Mouse (Mus musculus): ENCODE data around the gene Psmg4. TPM values are rescaled to one million over a fixed set of nuclear protein-coding genes. Genes with fewer than 3 reads are reported as not detected.

The Psmg4 gene
- total RNA-seq, 1 experiment from 2014 or later: 189 TPM

DNA sequence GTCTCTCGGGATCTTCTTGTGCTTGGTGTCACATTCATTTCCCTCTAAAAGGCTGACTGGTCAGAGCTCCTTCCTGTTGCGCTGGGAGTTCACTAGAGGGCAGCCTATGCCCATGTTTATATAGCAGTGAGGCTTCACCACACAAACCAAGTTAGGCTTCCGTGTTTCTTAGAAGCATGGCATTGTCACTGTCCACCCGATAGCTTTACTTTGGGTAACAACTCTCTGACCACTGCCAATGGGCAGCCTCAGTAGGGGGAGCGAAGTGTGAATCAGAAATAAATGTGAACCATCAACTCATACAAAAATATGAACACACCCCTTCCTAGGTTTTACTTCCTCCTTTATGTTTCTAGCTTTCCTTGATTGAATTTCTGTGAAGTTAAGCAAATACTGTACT, 24.8 kb downstream of the Psmg4 start:
- ATAC-seq (replicated peaks; ENCODE audit: low read depth, poor library complexity, severe bottlenecking): peak; percentile 98

DNA sequence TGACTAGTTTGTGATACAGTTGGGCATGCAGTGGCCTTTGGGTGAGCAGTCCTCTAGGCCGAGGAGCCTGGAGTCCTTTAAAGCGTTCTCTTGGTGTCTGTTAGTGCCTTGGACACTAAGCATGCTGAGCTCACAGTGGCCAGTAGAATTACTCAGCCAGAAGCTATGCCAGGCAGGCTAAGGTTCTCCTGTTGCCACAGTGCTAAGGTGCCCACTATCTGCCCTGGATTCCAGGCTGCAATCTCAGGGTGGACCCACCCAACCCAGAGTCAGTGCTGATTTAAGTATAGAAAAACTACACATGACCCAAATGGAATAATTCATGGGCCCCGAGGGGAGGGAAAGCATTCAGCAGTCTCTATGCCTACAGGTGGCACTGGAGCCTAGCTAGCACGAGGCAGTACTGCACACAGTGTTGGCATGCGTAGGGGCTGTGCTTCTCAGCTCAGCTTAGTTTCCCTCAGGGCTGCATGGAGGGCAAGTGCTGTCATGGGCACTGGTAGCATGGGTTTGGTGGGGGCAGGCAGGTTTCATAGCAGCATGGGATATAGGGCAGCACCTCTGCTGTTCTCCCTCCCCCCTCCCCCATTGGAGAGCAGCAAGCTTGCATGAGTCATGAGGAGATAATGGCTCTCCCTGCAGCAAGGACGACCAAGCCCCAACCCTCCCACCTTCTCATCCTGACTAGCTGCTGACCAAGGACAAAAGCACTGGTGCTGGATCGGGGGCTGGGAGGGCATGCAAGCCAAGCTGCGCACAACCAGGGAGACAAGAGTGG, 29.8 kb downstream of the Psmg4 start:
- ATAC-seq (replicated peaks; ENCODE audit: low read depth, poor library complexity, severe bottlenecking): no peak

- ATAC-seq (replicated peaks; ENCODE audit: low read depth, poor library complexity, severe bottlenecking): 0 out of 2 replicates have a peak, but pooled peaks have one; percentile 45
Measured at GRCm38 (mm10) chr13:34193384-34193783, 30.6 kb downstream of the Psmg4 start.

GRCm38 (mm10) chr13:34195676-34196075, 32.9 kb downstream of the Psmg4 start:
- ATAC-seq (replicated peaks; ENCODE audit: low read depth, poor library complexity, severe bottlenecking): no peak

DNA sequence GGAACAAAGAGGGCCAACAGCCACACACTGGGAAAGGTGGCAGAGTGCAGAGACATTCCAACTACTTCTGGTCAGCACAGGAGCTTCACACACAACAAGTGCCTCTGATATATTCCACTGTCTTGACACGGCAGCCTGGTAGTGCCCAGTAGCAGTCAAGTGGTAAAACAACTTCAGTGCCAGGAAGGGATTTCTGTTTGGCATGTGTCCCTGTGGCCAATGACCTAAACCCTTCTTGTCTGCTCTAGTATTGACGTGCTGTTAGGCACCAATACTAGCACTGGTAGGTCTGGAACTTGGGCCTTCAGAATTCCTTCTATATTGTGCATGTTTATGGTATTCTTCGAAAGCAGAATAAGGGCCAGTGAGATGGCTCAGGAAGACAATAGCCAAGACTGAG, 42.5 kb downstream of the Psmg4 start:
- no peak for ATAC-seq (replicated peaks; ENCODE audit: low read depth, poor library complexity, severe bottlenecking)

DNA sequence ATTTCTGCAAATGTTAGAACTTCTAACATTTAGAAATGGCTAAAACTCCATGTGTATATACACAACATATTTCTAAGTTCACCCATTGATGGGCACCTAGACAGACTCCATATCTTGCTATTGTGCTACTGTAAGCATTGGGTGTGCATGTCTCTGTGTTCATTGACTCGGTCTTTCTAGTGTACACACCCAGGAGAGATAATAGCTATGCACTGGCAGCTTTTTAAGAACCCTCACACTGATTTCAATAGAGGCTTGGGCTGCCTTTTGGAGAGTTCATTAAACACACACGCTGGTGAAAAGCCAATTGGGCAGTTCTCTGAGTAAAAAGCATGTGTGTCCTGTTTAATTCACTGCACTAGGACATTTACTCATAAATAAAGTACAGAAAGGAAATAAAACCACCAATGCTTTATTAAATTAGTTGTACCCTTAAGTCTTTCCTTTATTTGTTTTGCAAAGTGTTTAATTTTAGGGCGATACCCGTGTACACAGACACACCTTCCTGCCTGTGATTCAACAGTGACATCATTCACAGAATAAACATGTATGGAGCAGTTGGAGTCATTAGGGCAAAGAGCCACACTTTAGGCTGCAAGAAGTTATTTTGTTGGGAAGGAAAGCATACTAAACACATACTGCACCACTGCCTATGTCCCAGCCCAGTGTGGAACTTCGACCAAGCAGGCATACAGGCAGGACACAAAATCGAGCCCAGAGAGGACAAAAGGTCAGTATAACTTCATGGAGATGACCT, 45.1 kb downstream of the Psmg4 start:
- no peak for ATAC-seq (replicated peaks; ENCODE audit: low read depth, poor library complexity, severe bottlenecking)

DNA sequence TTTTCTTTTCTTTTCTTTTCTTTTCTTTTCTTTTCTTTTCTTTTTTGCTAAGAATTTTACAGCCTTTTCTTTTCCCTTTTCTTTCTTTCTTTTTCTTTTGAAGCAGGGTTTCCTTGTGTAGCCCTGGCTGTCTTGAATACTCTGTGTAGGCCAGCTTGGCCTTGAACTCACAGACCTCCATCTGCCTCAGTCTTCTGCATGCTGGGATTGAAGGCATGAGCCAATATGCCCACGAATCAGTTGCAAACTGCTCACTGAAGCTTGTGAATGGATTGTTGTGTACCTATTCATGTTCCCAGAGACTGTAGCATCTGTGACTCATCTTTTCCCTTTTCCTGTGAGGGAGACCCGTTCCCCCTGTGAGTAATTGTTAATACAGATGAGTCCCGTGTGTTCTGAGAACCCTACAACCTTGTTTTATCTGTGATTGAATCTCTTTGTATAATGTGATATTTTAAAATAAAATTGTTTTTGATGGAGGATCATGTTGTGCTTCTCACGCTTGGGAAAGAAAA, 48.6 kb downstream of the Psmg4 start:
- ATAC-seq (replicated peaks; ENCODE audit: low read depth, poor library complexity, severe bottlenecking): no peak

DNA sequence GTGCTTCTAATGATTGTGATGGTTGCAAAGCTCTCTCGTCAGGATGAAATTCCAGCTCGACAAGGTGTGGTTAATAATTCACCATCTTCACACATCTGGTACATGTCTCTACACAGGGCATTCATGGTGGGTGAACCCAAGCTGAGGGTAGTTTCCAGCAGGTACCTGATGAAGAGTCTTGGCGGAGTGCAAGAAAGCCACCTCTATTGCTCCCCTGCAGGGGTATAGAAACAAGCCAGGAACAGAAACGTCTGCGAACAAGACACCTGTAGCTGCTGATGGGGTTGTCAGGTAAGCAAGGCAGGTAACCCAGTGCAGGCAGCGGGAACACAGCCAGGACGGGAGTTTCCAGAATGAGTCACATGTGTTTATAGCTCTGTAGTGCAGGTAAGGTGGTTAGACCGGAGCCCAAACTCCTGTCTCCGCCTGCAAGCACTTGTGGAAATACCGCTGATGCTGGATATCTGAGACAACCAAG, 50.0 kb downstream of the Psmg4 start:
- ATAC-seq (replicated peaks; ENCODE audit: low read depth, poor library complexity, severe bottlenecking): no peak

DNA sequence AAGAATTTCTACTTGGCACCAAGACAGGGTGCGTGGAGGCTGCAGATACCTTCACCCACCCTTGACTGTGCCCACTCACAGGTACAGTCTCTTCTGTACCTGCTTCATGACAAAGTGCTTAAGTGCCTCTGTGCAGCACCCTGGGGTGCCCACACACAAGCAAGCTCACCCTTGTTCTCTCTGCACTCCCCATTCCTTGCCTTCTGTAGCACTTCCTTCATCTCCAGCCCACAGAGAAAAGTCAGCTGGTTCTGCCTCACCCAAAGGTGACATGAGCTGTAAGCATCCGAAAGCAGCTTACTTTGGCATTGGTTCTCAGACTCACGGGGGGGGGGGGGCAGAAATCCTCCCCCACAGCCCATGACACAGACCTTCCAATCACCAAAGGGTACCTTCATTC, 52.1 kb downstream of the Psmg4 start:
- no peak for ATAC-seq (replicated peaks; ENCODE audit: low read depth, poor library complexity, severe bottlenecking)

DNA sequence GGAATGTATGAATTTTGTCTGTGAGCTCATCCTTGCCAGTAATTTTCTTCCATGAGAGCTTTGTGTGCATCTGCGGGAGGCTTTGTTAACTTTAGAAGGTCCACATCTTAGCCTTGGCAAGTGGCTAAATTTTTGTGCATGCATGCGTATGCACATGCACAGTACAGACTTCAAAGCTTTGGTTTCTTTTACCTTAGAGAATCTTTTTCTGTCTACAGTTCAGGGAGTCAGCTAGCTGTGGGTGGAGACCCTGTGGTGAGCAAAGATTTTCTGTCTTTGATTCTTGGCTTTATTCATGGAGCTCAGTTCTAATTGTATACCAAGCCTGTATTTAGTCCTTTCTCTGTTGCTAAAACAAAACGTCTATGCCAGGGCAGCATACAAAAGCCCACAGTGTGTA, 56.0 kb downstream of the Psmg4 start:
- no peak for ATAC-seq (replicated peaks; ENCODE audit: low read depth, poor library complexity, severe bottlenecking)

DNA sequence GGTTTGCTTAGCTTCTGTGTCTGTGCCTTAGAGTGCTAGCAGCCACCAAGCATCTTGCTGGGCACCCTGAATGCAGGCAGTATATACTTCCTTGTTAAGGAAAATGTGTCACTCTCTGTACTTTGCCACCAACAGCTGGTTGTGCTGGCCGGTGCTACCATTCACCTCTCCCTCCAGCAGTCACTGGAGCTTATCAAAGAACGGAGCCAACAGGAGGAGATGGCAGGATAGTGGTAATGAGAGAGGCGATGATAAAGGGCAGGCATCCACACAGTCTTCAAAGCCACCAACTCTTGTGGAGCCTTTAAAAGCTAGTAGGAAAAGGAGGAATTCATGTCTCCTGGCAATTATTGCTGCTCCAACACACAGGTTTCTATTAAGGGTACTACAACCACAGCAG, 57.0 kb downstream of the Psmg4 start:
- ATAC-seq (replicated peaks; ENCODE audit: low read depth, poor library complexity, severe bottlenecking): no peak

DNA sequence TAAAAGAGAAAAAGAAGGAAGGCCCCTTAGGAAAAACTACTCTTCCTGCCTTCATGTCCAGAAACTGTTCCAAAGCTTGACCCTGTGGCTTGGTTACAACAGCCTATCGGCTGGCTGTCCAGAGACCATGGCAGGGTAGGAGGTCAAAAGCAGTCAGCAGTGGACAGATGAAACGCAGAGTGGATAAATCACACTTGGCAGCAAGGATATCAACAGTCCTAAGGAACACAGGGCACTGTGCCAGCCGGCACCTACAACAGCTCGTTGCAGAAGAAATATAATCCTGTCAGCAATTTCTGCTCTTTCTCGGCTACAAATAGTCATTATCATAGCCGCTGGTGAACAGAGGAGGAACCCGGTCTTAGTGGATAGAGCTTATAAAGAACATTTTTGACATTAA, 60.2 kb downstream of the Psmg4 start:
- ATAC-seq (replicated peaks; ENCODE audit: low read depth, poor library complexity, severe bottlenecking): no peak

DNA sequence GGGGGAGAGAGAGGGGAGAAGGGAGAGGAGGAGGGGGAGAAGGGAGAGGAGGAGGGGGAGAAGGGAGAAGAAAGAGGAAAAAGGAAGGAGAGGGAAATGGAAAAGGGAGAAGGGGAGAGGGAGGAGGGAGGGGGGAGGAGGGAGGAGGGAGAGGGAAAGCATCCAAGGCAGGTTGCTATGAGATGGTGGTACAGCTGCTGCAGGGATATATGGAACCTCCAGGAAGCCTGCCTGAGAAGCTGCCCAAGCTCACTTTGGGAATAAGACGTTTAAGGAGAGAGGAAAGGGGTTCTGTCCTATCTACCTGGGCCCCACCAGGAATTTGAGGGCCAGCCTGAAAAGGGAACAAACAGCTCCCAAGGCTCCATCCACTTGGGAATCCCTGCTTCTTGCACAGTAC, 64.2 kb downstream of the Psmg4 start:
- no peak for ATAC-seq (replicated peaks; ENCODE audit: low read depth, poor library complexity, severe bottlenecking)

Other genes with a start within 250 kb of the Psmg4 start
- 25.9 and 29.3 TPM in 2 replicates for gene Nqo2, start 198.3 kb upstream of the Psmg4 start, total RNA-seq (2017)
- gene Ripk1, start 160.6 kb upstream of the Psmg4 start, total RNA-seq (2017): 43.0 and 47.0 TPM in 2 replicates
- gene Serpinb6a, start 160.2 kb upstream of the Psmg4 start, total RNA-seq (2017): 15.1 and 16.4 TPM in 2 replicates
- 25.9 and 51.3 TPM in 2 replicates for gene Bphl, start 125.4 kb upstream of the Psmg4 start, total RNA-seq (2017)
- gene Tubb2a, start 85.0 kb upstream of the Psmg4 start, total RNA-seq (2017): 8.1 and 15.1 TPM in 2 replicates
- gene Tubb2b, start 32.5 kb upstream of the Psmg4 start, total RNA-seq (2017): not detected in 2 replicates
- gene Slc22a23, start 182.2 kb downstream of the Psmg4 start, total RNA-seq (2017): 4.6 and 14.1 TPM in 2 replicates

Measured in common myeloid progenitor, adult 5-6 weeks (primary cell).